Mouse (Mus musculus): ENCODE results near the gene Soga1. TPM values are rescaled to one million over a fixed set of nuclear protein-coding genes. Genes with fewer than 3 reads are reported as not detected.

Gene Soga1
- total RNA-seq, 2 experiments from 2014 or later = 33.7 to 34.6 TPM

DNA sequence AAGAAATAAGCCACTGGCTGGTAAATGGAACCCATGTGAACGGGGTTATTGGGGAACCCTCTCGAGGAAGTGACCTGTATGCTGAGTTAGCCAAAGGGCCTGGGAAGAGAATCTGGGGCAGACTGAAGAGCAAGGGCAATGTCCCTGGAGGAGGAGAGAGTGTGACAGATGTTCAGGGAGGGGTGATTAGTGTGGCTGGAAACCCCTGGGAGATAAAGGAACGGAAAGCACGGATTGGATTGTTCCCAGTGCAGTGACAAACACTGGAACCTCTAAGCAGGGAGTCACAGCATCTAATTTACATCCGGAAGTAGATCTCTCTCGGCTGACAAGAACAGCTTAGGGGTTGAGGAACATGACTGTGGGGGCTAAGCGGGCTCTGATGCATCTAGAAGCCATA, 2.9 kb upstream of the Soga1 start:
- no peak for DNase-seq (ENCODE audit: low spot score in 2 of 2)

- DNase-seq (ENCODE audit: low spot score in 2 of 2) = no peak
Observed at GRCm38 (mm10) chr2:157081331-157081730, 2.3 kb upstream of the Soga1 start.

- no peak for DNase-seq (ENCODE audit: low spot score in 2 of 2)
Observed at GRCm38 (mm10) chr2:157079701-157080180, 687 bp upstream of the Soga1 start.

GRCm38 (mm10) chr2:157078059-157078792, 828 bp downstream of the Soga1 start:
- peak; percentile 46 to 52 for DNase-seq (ENCODE audit: low spot score in 2 of 2)

DNA sequence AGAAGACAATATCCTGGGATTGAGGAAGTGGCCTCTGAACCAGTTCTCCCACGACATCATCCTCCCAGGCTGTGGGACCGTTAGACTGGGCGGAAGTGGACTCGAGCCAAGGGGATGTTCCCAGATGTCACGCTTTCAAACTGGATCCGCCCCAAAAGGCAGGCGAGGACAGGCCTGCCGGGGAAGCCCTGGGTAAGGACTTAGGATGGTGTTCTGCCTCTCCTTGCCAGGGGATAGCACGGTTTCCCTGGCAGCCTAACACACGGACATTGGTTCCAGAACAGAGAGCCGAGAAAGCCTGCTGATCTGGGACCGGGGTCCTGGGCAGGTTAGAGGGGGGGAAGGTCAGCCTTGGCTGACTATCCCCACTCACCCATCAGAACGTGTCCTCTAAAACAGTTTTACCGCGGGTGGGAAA, 1.4 kb downstream of the Soga1 start:
- peak; percentile 84 to 92 for DNase-seq (ENCODE audit: low spot score in 2 of 2)

DNA sequence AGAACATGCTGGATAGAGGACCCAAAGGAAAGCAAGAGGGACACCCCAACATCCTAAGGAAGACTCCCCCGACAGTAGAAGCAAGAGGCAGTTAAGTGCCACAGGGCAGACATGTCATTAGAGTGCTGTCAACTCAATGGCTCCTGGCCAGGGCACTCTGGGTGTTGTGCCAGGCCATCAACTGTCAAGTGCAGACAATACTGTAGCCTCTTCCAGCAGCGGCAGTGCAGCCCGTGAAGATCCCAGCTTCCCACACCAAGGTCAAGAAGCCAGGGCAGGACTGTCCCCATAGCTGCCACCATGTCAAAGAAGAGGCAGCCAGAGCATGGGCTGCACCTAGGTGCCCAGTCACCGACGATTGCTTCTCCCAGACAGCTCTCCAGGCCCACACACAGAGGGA, 1.9 kb downstream of the Soga1 start:
- peak in 1 of 2 experiments; percentile 61 for DNase-seq (ENCODE audit: low spot score in 2 of 2)

DNA sequence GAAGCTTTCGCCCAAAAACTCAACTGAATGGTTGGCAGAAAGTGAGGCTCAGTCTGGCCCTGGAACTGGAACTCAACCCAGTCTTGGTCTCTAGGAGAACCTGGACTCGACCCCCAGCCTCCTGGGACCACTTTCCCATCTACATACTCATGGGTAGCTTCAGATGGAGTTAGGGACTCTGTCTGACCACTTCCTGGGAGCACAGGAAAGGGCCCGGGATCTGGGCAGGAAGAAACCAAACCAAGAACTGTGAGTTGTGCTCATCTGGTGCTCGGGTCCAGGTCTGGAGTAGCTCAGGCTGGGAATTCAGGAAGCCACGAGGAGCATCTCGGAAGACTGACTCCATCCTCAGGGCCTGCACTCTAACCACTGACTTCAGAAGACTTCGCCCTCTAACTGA, 2.5 kb downstream of the Soga1 start:
- no peak for DNase-seq (ENCODE audit: low spot score in 2 of 2)

GRCm38 (mm10) chr2:157075685-157076084, 3.4 kb downstream of the Soga1 start:
- no peak for DNase-seq (ENCODE audit: low spot score in 2 of 2)

DNA sequence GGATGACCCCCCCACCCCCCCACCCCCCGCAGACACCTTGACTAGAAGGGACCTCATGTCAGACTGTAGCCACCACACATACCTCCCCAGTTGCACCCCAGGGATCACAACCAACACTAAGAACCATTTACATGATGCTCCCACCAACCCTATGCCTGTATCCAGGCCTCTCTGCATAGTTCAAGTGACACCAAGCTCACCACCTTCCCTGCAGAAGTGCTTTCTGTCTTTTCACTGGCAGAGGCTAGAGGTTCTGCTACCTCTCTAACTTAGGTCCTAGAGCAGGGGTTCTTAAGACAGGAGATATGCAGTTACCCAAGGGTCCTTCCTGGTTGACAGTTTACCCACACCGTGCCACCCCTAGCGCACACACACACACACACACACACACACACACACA, 3.8 kb downstream of the Soga1 start:
- no peak for DNase-seq (ENCODE audit: low spot score in 2 of 2)

DNA sequence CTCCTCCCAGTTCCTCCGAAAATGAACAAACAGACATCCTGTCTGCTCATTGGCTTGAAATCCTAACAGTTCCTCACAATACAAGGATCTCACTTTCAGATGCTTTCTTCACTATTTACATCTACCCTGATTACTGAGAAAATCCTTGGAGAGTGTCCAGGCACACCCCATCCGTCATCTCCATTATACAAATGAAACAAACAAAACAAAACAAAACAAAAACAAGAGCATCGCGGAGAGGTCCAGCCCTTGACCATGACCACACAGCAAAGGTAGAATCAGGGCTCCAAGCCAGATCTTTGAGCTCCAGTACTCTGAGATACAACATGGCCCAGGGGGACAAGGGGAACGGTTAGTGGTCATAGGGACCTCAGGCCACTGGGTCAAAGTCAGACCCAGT, 4.3 kb downstream of the Soga1 start:
- DNase-seq (ENCODE audit: low spot score in 2 of 2) = no peak

DNA sequence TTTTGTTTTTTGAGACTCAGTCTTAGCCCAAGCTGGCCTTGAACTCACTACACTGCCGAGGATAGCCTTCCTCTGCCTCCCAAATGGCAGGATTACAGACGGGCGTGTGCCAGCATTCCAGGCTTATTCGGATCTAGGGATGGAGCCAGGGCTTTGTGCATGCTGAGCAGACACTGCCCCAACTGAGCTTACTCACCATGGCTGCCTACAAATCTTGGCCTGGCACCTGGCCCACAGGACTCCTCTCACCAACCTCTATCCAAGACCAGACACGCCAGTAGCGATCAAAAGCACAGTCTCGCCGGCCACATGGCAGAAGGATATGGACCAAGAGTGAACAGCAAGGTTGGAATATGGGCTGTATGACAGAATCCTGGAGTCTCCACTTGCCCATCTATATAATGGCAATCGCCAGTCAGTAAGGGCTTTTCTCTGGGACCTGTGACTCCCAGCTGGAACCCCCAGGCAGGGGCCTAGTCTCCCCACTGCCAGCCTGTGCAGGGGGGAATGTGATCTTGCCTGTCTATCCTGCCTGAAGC, 4.8 kb downstream of the Soga1 start:
- DNase-seq (ENCODE audit: low spot score in 2 of 2) = peak in 1 of 2 experiments; percentile 63

DNA sequence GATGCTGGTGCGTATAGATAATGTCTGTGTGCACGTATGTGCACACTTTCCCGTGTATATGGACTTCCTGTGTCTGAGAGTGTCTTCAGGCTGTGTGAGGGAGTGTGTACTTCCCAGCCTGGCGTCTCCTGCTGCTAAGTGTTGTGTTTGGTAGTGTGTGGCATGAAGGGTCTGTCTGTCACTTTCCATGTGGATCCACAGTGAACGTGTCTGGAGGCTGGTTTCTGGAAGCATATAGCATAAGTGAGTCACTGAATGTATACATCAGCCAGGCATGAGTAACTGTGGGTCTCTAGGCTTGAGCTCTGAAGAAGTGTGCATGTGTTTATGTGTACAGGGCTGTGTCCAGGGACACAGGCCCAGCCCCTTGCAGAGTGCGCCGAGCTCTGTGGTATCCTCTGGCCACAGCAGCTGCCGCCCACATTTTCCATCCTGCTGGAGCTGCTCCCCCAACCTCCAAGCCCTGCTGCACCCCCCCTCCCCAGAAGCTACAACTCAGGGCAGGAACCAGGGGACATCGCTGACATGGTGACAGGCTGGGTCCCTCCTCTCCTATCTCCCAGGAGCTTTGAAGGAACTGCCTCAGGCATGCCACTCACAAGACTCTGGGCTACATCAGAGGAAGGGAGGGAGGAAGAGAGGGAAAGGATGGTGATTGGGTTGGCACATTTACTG, 5.5 kb downstream of the Soga1 start:
- DNase-seq (ENCODE audit: low spot score in 2 of 2) = no peak

GRCm38 (mm10) chr2:157072316-157072990, 6.6 kb downstream of the Soga1 start:
- DNase-seq (ENCODE audit: low spot score in 2 of 2) = no peak

GRCm38 (mm10) chr2:157071556-157071955, 7.5 kb downstream of the Soga1 start:
- DNase-seq (ENCODE audit: low spot score in 2 of 2) = peak; percentile 59 to 77

DNA sequence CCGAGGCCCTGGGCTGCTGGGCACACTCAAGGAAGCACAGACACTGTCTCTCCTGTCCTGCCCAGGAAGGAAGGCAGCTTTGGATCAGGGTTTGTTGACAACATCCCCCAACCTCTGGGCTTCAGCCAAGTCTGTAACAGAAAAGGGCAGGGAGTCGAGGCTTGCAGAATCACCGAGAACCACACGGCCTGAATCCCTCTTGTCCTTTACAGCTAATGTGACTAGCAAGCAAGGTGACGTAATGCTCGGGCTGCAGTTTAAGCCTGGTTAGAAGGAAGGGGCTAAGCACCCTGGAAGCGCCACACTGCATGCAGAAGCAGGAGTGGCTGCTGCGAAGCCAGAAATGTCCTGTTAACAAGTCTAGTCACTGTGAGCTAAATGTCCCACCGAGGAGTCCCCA, 8.7 kb downstream of the Soga1 start:
- DNase-seq (ENCODE audit: low spot score in 2 of 2) = peak in 1 of 2 experiments; percentile 48

GRCm38 (mm10) chr2:157069755-157070315, 9.2 kb downstream of the Soga1 start:
- no peak for DNase-seq (ENCODE audit: low spot score in 2 of 2)

DNA sequence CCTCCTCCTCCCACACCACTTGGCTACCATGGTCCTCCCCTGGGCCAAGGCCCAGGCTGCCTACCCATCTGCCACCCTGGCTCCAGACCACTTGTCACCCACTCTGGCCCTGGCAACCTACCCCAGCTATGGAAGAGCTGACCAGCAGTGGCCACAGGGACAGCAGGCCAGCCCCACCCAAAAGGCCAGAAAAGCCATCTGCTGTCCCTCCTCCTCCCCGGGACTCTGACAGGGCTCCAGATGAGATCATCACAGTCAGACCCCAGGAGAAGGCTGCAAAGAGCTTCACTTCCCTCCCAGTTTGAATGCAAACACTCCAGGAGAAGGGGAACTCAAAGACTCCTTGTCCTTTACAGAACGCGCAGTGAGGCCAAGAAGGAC, 9.7 kb downstream of the Soga1 start:
- peak in 1 of 2 experiments; percentile 65 for DNase-seq (ENCODE audit: low spot score in 2 of 2)

GRCm38 (mm10) chr2:157068701-157069354, 10.2 kb downstream of the Soga1 start:
- DNase-seq (ENCODE audit: low spot score in 2 of 2) = no peak

- no peak for DNase-seq (ENCODE audit: low spot score in 2 of 2)
Observed at GRCm38 (mm10) chr2:157066731-157067430, 12.2 kb downstream of the Soga1 start.

DNA sequence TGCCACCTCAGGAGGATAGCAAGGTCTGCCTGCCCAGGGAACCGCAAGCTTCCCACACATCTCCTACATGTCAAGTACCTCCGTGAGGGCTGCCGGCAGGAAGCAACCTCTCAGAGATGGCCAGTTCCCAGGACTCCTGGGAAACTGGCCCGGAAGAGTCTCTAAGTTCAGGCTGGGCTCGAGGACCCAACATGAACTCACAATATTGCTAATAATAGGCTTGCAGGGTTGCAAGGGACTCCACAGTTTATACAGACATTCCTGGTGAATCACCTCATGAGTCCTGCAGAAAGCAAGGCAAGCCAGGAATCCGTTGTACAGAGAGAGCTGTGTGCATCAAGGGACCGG, 13.2 kb downstream of the Soga1 start:
- DNase-seq (ENCODE audit: low spot score in 2 of 2) = no peak

Data from gastrocnemius, postnatal 4 days (tissue).